In the genomic region with DNA sequence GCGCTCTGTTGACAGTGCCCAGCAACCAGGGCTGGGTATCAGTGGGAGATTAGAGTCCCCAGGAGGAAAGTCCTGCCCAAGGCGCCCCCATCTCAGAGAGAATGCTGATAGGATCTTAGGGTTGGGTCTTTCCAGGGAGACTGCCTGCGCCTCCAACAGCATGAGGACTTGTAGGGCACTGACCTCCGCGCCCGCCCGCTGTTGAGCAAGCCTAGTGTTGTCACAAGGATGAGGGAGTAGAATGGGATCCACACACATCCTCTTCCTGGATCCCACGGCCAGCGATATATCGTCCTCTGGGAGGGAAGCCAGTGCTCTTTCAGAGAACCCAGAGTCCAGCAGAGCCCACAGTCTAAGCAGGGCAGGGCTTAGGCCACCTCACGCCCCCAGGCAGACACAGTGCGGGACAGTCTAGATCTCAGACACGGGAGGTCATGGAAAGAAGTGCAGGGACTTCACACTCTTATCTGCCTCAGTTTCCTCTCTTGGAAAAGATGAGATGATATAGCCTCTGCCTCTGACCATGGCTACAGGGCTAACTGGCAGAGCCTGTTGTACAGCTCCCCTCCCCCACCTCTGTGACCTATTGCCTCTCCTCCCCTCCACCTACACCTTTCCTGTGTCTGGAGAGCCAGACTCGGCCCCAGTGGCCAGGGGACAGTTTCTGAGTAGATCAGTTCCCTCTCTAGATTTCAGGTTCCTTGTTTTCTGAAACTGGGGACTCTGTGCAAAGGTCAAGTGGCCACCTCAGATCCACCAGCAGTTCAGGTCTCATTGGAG, we compare ENCODE assay signal across 19 mouse cellular contexts. TPM values are rescaled to one million over a fixed set of nuclear protein-coding genes. Genes with fewer than 3 reads are reported as not detected.
A peak's percentile ranks its signal among the peaks of the same experiment; 100 is the strongest.
DNase-seq lines count a peak whose midpoint lies in the region; ATAC-seq and TF ChIP-seq lines count a peak whose summit lies in the region.
"Had no signal": no experiment of that assay in that cellular context is flagged by ENCODE, and none has a peak within 500 bp of the region (broad histone marks: within the 10 kb centered on the region; RNA-seq: fewer than 3 reads in every experiment).

No protein-coding gene starts in this region.

- no peak overlapping the region for H3K27ac ChIP-seq in heart, postnatal 0 days (ENCODE audit: low read depth)
- no peak overlapping the region for H3K27ac ChIP-seq in heart, embryonic 11.5 days (ENCODE audit: low read depth, low read length)
- H3K27ac ChIP-seq in liver, embryonic 11.5 days (ENCODE audit: low read depth, low read length): no peak overlapping the region
- H3K27ac ChIP-seq: midbrain, embryonic 15.5 days had no signal

- H3K4me1 ChIP-seq in heart, postnatal 0 days (ENCODE audit: control insufficient read depth, insufficient read depth): no peaks in the 10 kb centered on the region; the same call in 1 of the 2 replicates
- H3K4me1 ChIP-seq in heart, embryonic 11.5 days (ENCODE audit: control insufficient read depth, insufficient read depth, low read length): no peaks in the 10 kb centered on the region; the same call in none of the 2 replicates
- H3K4me1 ChIP-seq in liver, embryonic 11.5 days (replicated peaks; ENCODE audit: control insufficient read depth, insufficient read depth, low read length): peaks cover 10% of the 10 kb centered on the region; the same call in 1 of the 2 replicates
- H3K4me1 ChIP-seq: midbrain, embryonic 15.5 days had no signal

- H3K36me3 ChIP-seq in heart, postnatal 0 days (replicated peaks; ENCODE audit: control insufficient read depth, insufficient read depth, low read length): no peaks in the 10 kb centered on the region
- no peaks in the 10 kb centered on the region for H3K36me3 ChIP-seq in heart, embryonic 11.5 days (ENCODE audit: control insufficient read depth, insufficient read depth, low read length)
- H3K36me3 ChIP-seq in liver, embryonic 11.5 days (ENCODE audit: control insufficient read depth, insufficient read depth, low read length): no peaks in the 10 kb centered on the region
- H3K36me3 ChIP-seq: G1E; midbrain, embryonic 15.5 days had no signal

- H3K9me3 ChIP-seq in heart, postnatal 0 days (replicated peaks; ENCODE audit: control insufficient read depth, low read length): no peaks in the 10 kb centered on the region
- no peaks in the 10 kb centered on the region for H3K9me3 ChIP-seq in heart, embryonic 11.5 days (replicated peaks; ENCODE audit: control insufficient read depth, low read length)
- no peaks in the 10 kb centered on the region for H3K9me3 ChIP-seq in liver, embryonic 11.5 days (ENCODE audit: control insufficient read depth, low read length)
- H3K9me3 ChIP-seq: G1E; midbrain, embryonic 15.5 days had no signal

- H3K9ac ChIP-seq in heart, postnatal 0 days (replicated peaks; ENCODE audit: low read depth, low read length): no peak overlapping the region; the same call in 1 of the 2 replicates
- H3K9ac ChIP-seq in heart, embryonic 11.5 days (ENCODE audit: low read depth, low read length): no peak overlapping the region
- H3K9ac ChIP-seq in liver, embryonic 11.5 days (ENCODE audit: low read depth, low read length): no peak overlapping the region
- H3K9ac ChIP-seq: midbrain, embryonic 15.5 days had no signal

- 60% methylated on average over 14 of the region's 14 CpGs for WGBS in heart, postnatal 0 days
- 50% methylated on average over 14 of the region's 14 CpGs for WGBS in heart, embryonic 11.5 days (ENCODE audit: insufficient replicate concordance)
- 64% methylated on average over 14 of the region's 14 CpGs for WGBS in liver, embryonic 11.5 days

- TF ChIP-seq EP300 in heart, postnatal 0 days (IDR thresholded peaks at IDR 0.05; ENCODE audit: low read depth): no peak

- DNase-seq in heart, postnatal 0 days (ENCODE audit: low spot score): peak; percentile 25
- no peak for DNase-seq in liver, embryonic 11.5 days (ENCODE audit: low spot score)
- peak; percentile 57 to 60 for DNase-seq in lung, postnatal 4 days
- no peak for DNase-seq in gastrocnemius, postnatal 36 days
- DNase-seq in thymus, postnatal 25 days: no peak
- DNase-seq: adrenal gland, adult 2 months; cerebellum, adult 2 months; embryo, embryonic 11 days; gastrocnemius, postnatal 25 days; kidney, adult 8-10 months; layer of hippocampus, postnatal 36 days; thymus, postnatal 4 days had no signal

- intact Hi-C loops in gastrocnemius, postnatal 36 days (cut with DNase I): no loop called here

- no peak for TF ChIP-seq CTCF in heart, postnatal 0 days (IDR thresholded peaks at IDR 0.05; ENCODE audit: low read depth)

- H3K4me3 ChIP-seq in heart, postnatal 0 days (ENCODE audit: low read depth, low read length): no peak overlapping the region
- no peak overlapping the region for H3K4me3 ChIP-seq in heart, embryonic 11.5 days (ENCODE audit: low read depth, low read length)
- H3K4me3 ChIP-seq in liver, embryonic 11.5 days (ENCODE audit: low read depth, low read length): no peak overlapping the region
- H3K4me3 ChIP-seq: erythroblast, embryonic 14.5 days; midbrain, embryonic 15.5 days had no signal

- peak; percentile 39 for ATAC-seq in heart, postnatal 0 days (ENCODE audit: insufficient read depth, low read depth)
- ATAC-seq in heart, embryonic 11.5 days (replicated peaks; ENCODE audit: insufficient number of reproducible peaks, low FRiP score, low TSS enrichment): no peak
- peak; percentile 52 for ATAC-seq in granulocyte monocyte progenitor cell, adult 5-6 weeks (replicated peaks; ENCODE audit: poor library complexity, severe bottlenecking)
- ATAC-seq in liver, embryonic 11.5 days (replicated peaks; ENCODE audit: low FRiP score): peak; percentile 39; the same call in 1 of the 2 replicates
- ATAC-seq: forebrain, embryonic 16.5 days; hindbrain, embryonic 16.5 days; midbrain, embryonic 15.5 days had no signal

- no peaks in the 10 kb centered on the region for H3K27me3 ChIP-seq in heart, postnatal 0 days (ENCODE audit: control insufficient read depth, insufficient read depth, low read length)
- no peaks in the 10 kb centered on the region for H3K27me3 ChIP-seq in heart, embryonic 11.5 days (ENCODE audit: control insufficient read depth, insufficient read depth, low read length)
- H3K27me3 ChIP-seq in liver, embryonic 11.5 days (replicated peaks; ENCODE audit: control insufficient read depth, insufficient read depth, low read length): no peaks in the 10 kb centered on the region
- H3K27me3 ChIP-seq: midbrain, embryonic 15.5 days had no signal

- no peak overlapping the region for H3K4me2 ChIP-seq in heart, postnatal 0 days (ENCODE audit: low read depth, low read length)
- H3K4me2 ChIP-seq in heart, embryonic 11.5 days: no peak overlapping the region
- no peak overlapping the region for H3K4me2 ChIP-seq in liver, embryonic 11.5 days
- H3K4me2 ChIP-seq: midbrain, embryonic 15.5 days had no signal

RNA-seq across cellular contexts. Expression of a gene that starts 52.0 kb away (rescaled TPM):
- total RNA-seq in heart, postnatal 0 days (2014; rRNA removed; ENCODE audit: low replicate concordance): 15.9 and 20.8 TPM in 2 replicates
- polyA plus RNA-seq in heart, postnatal 0 days (2015; fragmentation: Nextera tagmentation; extraction: Ambion mirVana): 8.0 and 9.6 TPM in 2 replicates
- 9.2 and 9.4 TPM in 2 replicates for polyA plus RNA-seq in heart, embryonic 11.5 days (2014; fragmentation: Nextera tagmentation; extraction: Ambion mirVana)
- total RNA-seq in granulocyte monocyte progenitor cell, adult 5-6 weeks (2014; fragmentation: Nextera tagmentation): 1.5 and 4.0 TPM in 2 replicates
- total RNA-seq in granulocyte monocyte progenitor cell, adult 5-6 weeks (2017): 4.2 TPM in 2 replicates
- polyA plus RNA-seq in liver, embryonic 11.5 days (2014; fragmentation: Nextera tagmentation; extraction: Ambion mirVana): 6.7 TPM in 2 replicates
- total RNA-seq in gastrocnemius, postnatal 36 days (2021): 1 to 10 TPM; 1.1 to 1.2 TPM

Comparison
In these comparisons a context has a peak if more than half of its experiments do, and no peak if none do; other contexts are left out.
1. DNase-seq: peak in heart, postnatal 0 days (single experiment) and lung, postnatal 4 days (2 of 2); none in liver, embryonic 11.5 days (single experiment), gastrocnemius, postnatal 36 days (0 of 2) and thymus, postnatal 25 days (single experiment).